Mouse (Mus musculus) G1E (cell line): Measurements from ENCODE around the gene Bzw2.

Source experiments
- CTCF ChIP-seq: IDR thresholded peaks from 2 replicates; pipeline ENCODE4 v1.5.1; 2012; ENCODE audit warnings: low read depth, low read length, inconsistent platforms, mixed read lengths
- POLR2AphosphoS5 ChIP-seq: IDR thresholded peaks from 2 replicates; pipeline ENCODE4 v1.6.1; 2012; ENCODE audit warnings: low read depth, low read length, inconsistent platforms; ENCODE audit not compliant: insufficient replicate concordance
- TAL1 ChIP-seq: conservative IDR thresholded peaks from 2 replicates; pipeline ENCODE4 v1.6.1; 2012; ENCODE audit warnings: low read depth, low read length, inconsistent platforms, mixed read lengths

DNA sequence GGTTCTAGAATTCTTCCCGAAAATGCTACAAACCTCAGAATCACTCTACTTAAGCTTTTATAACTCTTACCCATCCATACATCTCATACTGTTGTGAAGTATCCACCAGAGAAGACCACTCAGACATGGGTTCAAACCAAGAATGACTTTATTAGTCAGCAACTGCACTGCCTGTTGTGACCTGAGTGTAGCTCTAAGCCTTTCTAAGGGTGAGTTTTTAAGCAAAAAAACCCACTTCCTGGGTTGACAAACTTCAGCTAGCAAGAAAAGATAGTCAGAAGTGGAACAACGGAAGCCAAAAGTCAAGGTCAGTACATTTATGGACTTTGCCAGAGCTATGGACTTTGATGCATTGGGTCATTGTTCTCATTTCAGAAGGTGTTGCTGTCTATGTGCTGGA, 90.3 kb downstream of the Bzw2 start:
- no peak for TF ChIP-seq CTCF
- TF ChIP-seq POLR2AphosphoS5, result no peak
- TF ChIP-seq TAL1, result no peak
